Mouse (Mus musculus) limb, embryonic 14.5 days (tissue): Measurements from ENCODE around the gene Spred1. TPM values are rescaled to one million over a fixed set of nuclear protein-coding genes. Genes with fewer than 3 reads are reported as not detected.

Source experiments
- ATAC-seq: fragments of 200-750 bp; cut with Nextera tagmentation; 2 replicates; pipeline ENCODE4 v1.8.0; 2017; ENCODE audit warnings: low read depth, moderate number of reproducible peaks, moderate TSS enrichment; ENCODE audit not compliant: low FRiP score
- DNase-seq: peaks from one replicate; pipeline ENCODE4 v3.0.0-alpha.2; 2015; ENCODE audit warnings: low spot score
- H3K27ac ChIP-seq: fragments of 300-500 bp; sonication (generic); replicated peaks from 2 replicates; pipeline ENCODE4 v1.5.1; 2014; ENCODE audit warnings: low read depth, mild to moderate bottlenecking, low read length, moderate library complexity, mixed read lengths
- H3K27me3 ChIP-seq: fragments of 300-500 bp; sonication (generic); 2 replicates; pipeline ENCODE4 v1.6.1; 2014; ENCODE audit warnings: low read length, mixed read lengths; ENCODE audit not compliant: control insufficient read depth, insufficient read depth
- H3K36me3 ChIP-seq: fragments of 300-500 bp; sonication (generic); 2 replicates; pipeline ENCODE4 v1.6.1; 2014; ENCODE audit warnings: mild to moderate bottlenecking, low read length, moderate library complexity, mixed read lengths; ENCODE audit not compliant: control insufficient read depth, insufficient read depth
- H3K4me1 ChIP-seq: fragments of 300-500 bp; sonication (generic); 2 replicates; pipeline ENCODE4 v1.6.1; 2014; ENCODE audit warnings: antibody characterized with exemption, low read length, mixed read lengths; ENCODE audit not compliant: control insufficient read depth, insufficient read depth
- H3K4me2 ChIP-seq: fragments of 300-500 bp; sonication (generic); replicated peaks from 2 replicates; pipeline ENCODE4 v1.6.1; 2014; ENCODE audit warnings: low read depth, mild to moderate bottlenecking, low read length, moderate library complexity; ENCODE audit not compliant: severe bottlenecking
- H3K4me3 ChIP-seq: fragments of 300-500 bp; sonication (generic); replicated peaks from 2 replicates; pipeline ENCODE4 v1.5.1; 2014; ENCODE audit warnings: low read length
- H3K9ac ChIP-seq: fragments of 300-500 bp; sonication (generic); 2 replicates; pipeline ENCODE4 v1.6.1; 2014; ENCODE audit warnings: mild to moderate bottlenecking, low read depth, low read length, moderate library complexity; ENCODE audit not compliant: severe bottlenecking
- H3K9me3 ChIP-seq: fragments of 300-500 bp; sonication (generic); 2 replicates; pipeline ENCODE4 v1.6.1; 2016; ENCODE audit warnings: low read length; ENCODE audit not compliant: control insufficient read depth
- POLR2A ChIP-seq: fragments of 200-500 bp; IDR thresholded peaks from 2 replicates; pipeline ENCODE4 v1.8.0; 2012; ENCODE audit warnings: inconsistent platforms, mild to moderate bottlenecking, moderate library complexity, borderline replicate concordance; ENCODE audit not compliant: insufficient read depth, insufficient read length; ENCODE audit errors: extremely low read depth
- WGBS: fragments of 180-500 bp; shearing (Covaris S2); extraction: QIAGEN DNeasy Blood & Tissue Kit; methylation state at CpG from one replicate; pipeline ENCODE4 v1.1.7; 2014; 5-methylcytosine and 5-hydroxymethylcytosine counted together
- polyA plus RNA-seq, 2 experiments: library from polyadenylated mRNA; depleted of rRNA in 1 of 2; stranded (reverse) in 1 of 2; unstranded in 1 of 2; fragments of >200 nt; fragmentation: Nextera tagmentation in 1 of 2; extraction: Ambion mirVana in 1 of 2; gene quantifications; 2 replicates each; pipeline versions ENCODE4 v1.2.1 to v1.2.3; 2012 to 2014

The Spred1 gene
- polyA plus RNA-seq, 2 experiments = 23.6 to 30.8 TPM

DNA sequence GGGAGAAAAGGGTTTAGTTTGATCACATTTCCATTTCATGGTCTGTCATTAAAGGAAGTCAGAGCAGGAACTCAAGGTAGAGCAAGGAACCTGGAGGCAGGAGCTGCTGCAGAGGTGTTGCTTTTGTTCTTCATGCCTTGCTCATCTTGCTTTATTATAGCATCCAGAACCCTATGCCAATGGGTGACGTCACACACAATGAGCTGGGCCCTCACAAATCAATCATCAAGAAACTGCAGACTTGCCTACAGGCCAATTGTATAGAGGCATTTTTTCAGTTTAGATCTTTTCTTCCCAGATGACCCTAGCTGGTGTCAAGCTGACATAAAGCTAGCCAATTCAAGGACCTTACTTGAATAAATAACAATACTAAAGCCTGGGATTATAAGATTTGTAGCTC is 16.6 kb downstream of the Spred1 start:
- no peak for TF ChIP-seq POLR2A
- no peaks in the 10 kb centered on the region for H3K4me1 ChIP-seq

DNA sequence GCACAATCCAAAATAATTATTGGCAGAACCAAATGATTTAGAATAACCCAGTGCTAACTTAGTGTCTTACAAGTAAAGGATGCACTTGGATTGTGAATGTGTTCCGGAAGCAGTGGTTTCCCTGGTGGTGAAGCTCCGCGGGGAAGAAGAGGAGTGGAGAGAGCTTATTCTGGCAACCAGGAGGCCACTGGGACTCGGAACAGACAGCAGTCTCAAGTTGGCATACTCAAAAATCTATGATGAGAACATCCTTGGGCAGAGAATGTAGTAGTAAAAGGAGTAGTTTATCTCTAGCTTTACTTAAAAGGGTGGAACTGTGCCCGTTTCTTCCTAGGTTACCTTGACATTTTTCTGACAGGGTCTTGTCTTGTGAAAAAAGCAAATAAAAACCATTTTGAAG is 17.8 kb downstream of the Spred1 start:
- DNase-seq = no peak
- Histone ChIP-seq H3K9ac (no peak overlapping the region), H3K27ac (no peak overlapping the region), H3K4me1 (no peaks in the 10 kb centered on the region), H3K9me3 (no peaks in the 10 kb centered on the region), H3K36me3 (no peaks in the 10 kb centered on the region), H3K4me2 (no peak overlapping the region), H3K27me3 (no peaks in the 10 kb centered on the region), H3K4me3 (no peak overlapping the region)
- TF ChIP-seq POLR2A = no peak
- 86% methylated on average over 5 of the region's 5 CpGs for WGBS
- ATAC-seq = no peak

More for the DNA sequence above, 16.6 kb downstream of the Spred1 start:
- no peak overlapping the region for H3K27ac ChIP-seq
- H3K9ac ChIP-seq = no peak overlapping the region
- H3K36me3 ChIP-seq = no peaks in the 10 kb centered on the region
- H3K9me3 ChIP-seq = no peaks in the 10 kb centered on the region
- H3K27me3 ChIP-seq = no peaks in the 10 kb centered on the region
- DNase-seq (no peak), ATAC-seq (no peak)
- 58% methylated on average over 1 of the region's 1 CpGs for WGBS
- no peak overlapping the region for H3K4me3 ChIP-seq
- no peak overlapping the region for H3K4me2 ChIP-seq

DNA sequence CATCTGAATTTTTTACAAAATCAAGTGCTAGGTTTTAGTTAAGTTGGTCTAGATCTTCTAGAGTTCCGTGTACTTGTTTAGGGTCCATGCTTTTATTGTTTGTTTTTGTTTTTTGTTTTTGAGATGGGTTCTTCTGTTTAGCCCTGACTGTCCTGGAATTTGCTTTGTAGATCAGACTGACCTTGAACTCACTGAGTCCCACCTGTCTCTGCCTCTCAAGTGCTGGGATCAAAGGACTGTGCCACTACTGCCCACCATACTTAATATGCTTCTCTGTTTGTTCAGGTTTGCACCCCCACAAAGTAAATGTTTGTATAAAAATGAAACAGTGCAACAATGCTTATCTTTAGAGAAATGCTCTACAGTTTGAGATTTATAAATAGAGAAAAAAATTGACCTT is 18.8 kb downstream of the Spred1 start:
- ATAC-seq (no peak), DNase-seq (no peak)
- Histone ChIP-seq H3K4me3 (no peak overlapping the region), H3K4me2 (no peak overlapping the region), H3K27me3 (no peaks in the 10 kb centered on the region), H3K4me1 (no peaks in the 10 kb centered on the region), H3K9me3 (no peaks in the 10 kb centered on the region), H3K9ac (no peak overlapping the region), H3K27ac (no peak overlapping the region), H3K36me3 (no peaks in the 10 kb centered on the region)
- no peak for TF ChIP-seq POLR2A
- 78% methylated on average over 1 of the region's 1 CpGs for WGBS

DNA sequence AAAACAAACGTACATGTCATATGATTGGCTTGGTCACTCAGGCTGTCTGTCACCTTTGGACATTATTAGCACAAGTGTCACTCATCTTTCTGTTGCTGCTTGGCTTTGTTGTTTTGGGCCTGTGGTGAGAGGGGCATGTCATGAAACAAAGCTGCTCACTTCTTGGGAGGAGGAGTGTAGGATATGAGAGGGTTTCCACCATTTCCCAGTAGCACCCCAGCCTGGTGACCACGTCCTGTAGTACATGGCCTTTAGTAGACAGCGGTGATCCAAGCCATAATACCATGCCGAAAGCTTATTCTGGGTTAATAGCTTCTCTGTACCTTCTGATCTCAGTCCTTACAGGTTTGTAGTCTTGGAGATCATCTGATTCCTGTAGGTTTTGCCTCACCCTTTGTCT is 21.9 kb downstream of the Spred1 start:
- no peak overlapping the region for H3K9ac ChIP-seq
- no peaks in the 10 kb centered on the region for H3K27me3 ChIP-seq
- no peaks in the 10 kb centered on the region for H3K4me1 ChIP-seq
- no peak for TF ChIP-seq POLR2A
- no peaks in the 10 kb centered on the region for H3K36me3 ChIP-seq
- no peaks in the 10 kb centered on the region for H3K9me3 ChIP-seq
- ATAC-seq = no peak
- WGBS = 97% methylated on average over 4 of the region's 4 CpGs
- DNase-seq = no peak
- no peak overlapping the region for H3K27ac ChIP-seq
- no peak overlapping the region for H3K4me3 ChIP-seq
- H3K4me2 ChIP-seq = no peak overlapping the region

DNA sequence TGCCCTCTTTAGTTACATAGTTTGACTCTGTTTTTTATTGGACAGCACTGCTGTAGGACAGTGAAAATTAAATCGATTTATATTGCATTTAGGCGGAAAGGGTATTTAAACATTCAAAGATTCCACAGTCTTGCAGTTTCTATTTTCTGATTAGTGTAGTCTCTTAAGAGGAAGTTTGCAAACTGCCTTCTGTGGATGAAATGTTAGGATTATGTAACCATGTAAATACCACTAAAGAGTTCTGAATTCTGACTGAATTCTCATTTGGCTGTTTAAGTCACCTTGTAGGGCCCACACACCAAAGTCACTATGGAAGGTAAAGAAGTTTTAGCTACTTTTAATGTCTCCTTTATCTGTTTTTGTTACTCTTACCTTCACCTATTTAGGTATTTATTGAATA is 24.9 kb downstream of the Spred1 start:
- H3K4me3 ChIP-seq = no peak overlapping the region
- no peak overlapping the region for H3K27ac ChIP-seq
- 89% methylated on average over 2 of the region's 2 CpGs for WGBS
- H3K9ac ChIP-seq = no peak overlapping the region
- H3K9me3 ChIP-seq = no peaks in the 10 kb centered on the region
- DNase-seq (no peak), ATAC-seq (no peak)
- no peak for TF ChIP-seq POLR2A
- H3K4me2 ChIP-seq = no peak overlapping the region
- H3K4me1 ChIP-seq = peaks cover 4% of the 10 kb centered on the region; the same call in 1 of the 2 replicates
- no peaks in the 10 kb centered on the region for H3K36me3 ChIP-seq
- H3K27me3 ChIP-seq = no peaks in the 10 kb centered on the region

DNA sequence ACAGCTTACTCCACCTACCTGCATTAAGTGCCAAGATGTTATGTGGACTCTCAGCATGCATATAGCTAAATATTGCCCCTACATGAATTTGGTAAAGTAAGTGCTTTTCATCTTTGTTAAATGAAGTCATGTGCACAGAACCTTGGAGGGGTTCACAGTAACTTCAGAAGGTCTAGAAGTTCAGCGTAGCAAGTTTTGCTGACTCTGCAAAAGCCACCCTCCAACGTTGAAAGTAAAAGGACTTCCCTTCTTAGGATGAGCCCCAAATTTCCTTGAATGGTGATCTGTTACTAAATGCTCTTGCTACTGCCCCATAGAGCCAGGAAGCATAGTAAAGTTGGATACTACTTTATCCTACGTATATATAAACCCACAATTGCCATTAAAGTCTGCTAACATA is 25.4 kb downstream of the Spred1 start:
- peaks cover 4% of the 10 kb centered on the region; the same call in 1 of the 2 replicates for H3K4me1 ChIP-seq
- H3K4me3 ChIP-seq = no peak overlapping the region
- no peak overlapping the region for H3K27ac ChIP-seq
- WGBS = 79% methylated on average over 3 of the region's 3 CpGs
- no peak overlapping the region for H3K4me2 ChIP-seq
- no peak for TF ChIP-seq POLR2A
- no peaks in the 10 kb centered on the region for H3K27me3 ChIP-seq
- no peaks in the 10 kb centered on the region for H3K9me3 ChIP-seq
- no peak overlapping the region for H3K9ac ChIP-seq
- ATAC-seq = no peak
- no peak for DNase-seq
- no peaks in the 10 kb centered on the region for H3K36me3 ChIP-seq
